Mouse (Mus musculus) megakaryocyte-erythroid progenitor cell, adult 5-6 weeks (primary cell): ENCODE measurements around the gene Prkch. TPM values are rescaled to one million over a fixed set of nuclear protein-coding genes. Genes with fewer than 3 reads are reported as not detected.

ENCODE experiments used
- ATAC-seq: replicated peaks from 2 replicates; pipeline ENCODE4 v1.8.0; 2016; ENCODE audit warnings: mild to moderate bottlenecking, inconsistent platforms; ENCODE audit not compliant: severe bottlenecking, poor library complexity, low FRiP score, low TSS enrichment
- total RNA-seq, 2 experiments: library from RNA; stranded (forward) in 1 of 2; stranded (reverse) in 1 of 2; fragments of 200-1000, 215-1000 nt in 1 of 2; fragments of >200 nt in 1 of 2; fragmentation: Nextera tagmentation in 1 of 2; gene quantifications; 2 replicates each; pipeline ENCODE4 v1.2.3; 2014 to 2017

Gene Prkch
- total RNA-seq, 2 experiments from 2014 or later = 21.7 to 22.9 TPM

- no peak for ATAC-seq
Observed at GRCm38 (mm10) chr12:73663421-73663820, 78.8 kb downstream of the Prkch start.

GRCm38 (mm10) chr12:73666701-73667100, 82.1 kb downstream of the Prkch start:
- ATAC-seq = no peak

GRCm38 (mm10) chr12:73667607-73668006, 83.0 kb downstream of the Prkch start:
- ATAC-seq = no peak

GRCm38 (mm10) chr12:73670739-73671138, 86.1 kb downstream of the Prkch start:
- ATAC-seq = no peak

- ATAC-seq = peak; percentile 31
Observed at GRCm38 (mm10) chr12:73671540-73671939, 86.9 kb downstream of the Prkch start.

- no peak for ATAC-seq
Observed at GRCm38 (mm10) chr12:73672007-73672406, 87.4 kb downstream of the Prkch start.

- ATAC-seq = no peak
Observed at GRCm38 (mm10) chr12:73673783-73674182, 89.2 kb downstream of the Prkch start.

- 0 out of 2 replicates have a peak, but pooled peaks have one; percentile 10 for ATAC-seq
Observed at GRCm38 (mm10) chr12:73675212-73675611, 90.6 kb downstream of the Prkch start.

GRCm38 (mm10) chr12:73679400-73679801, 94.8 kb downstream of the Prkch start:
- ATAC-seq = no peak

- ATAC-seq = no peak
Observed at GRCm38 (mm10) chr12:73682921-73683346, 98.3 kb downstream of the Prkch start.

- no peak for ATAC-seq
Observed at GRCm38 (mm10) chr12:73685875-73686274, 101.3 kb downstream of the Prkch start.

- no peak for ATAC-seq
Observed at GRCm38 (mm10) chr12:73686456-73686855, 101.9 kb downstream of the Prkch start.

- ATAC-seq = no peak; the same call in 1 of the 2 replicates
Observed at GRCm38 (mm10) chr12:73687077-73688035, 102.8 kb downstream of the Prkch start.

- no peak for ATAC-seq
Observed at GRCm38 (mm10) chr12:73692321-73692720, 107.7 kb downstream of the Prkch start.

- peak; percentile 90 for ATAC-seq
Observed at GRCm38 (mm10) chr12:73693347-73693746, 108.8 kb downstream of the Prkch start.

GRCm38 (mm10) chr12:73694690-73695089, 110.1 kb downstream of the Prkch start:
- no peak for ATAC-seq

- no peak for ATAC-seq
Observed at GRCm38 (mm10) chr12:73695110-73695509, 110.5 kb downstream of the Prkch start.

- no peak for ATAC-seq
Observed at GRCm38 (mm10) chr12:73696084-73696483, 111.5 kb downstream of the Prkch start.

GRCm38 (mm10) chr12:73696946-73697345, 112.3 kb downstream of the Prkch start:
- ATAC-seq = no peak

GRCm38 (mm10) chr12:73698436-73698835, 113.8 kb downstream of the Prkch start:
- no peak for ATAC-seq

GRCm38 (mm10) chr12:73698841-73699240, 114.2 kb downstream of the Prkch start:
- no peak for ATAC-seq
